Mouse (Mus musculus) intestine, embryonic 16.5 days (tissue): ENCODE measurements at regions not wholly inside any gene's neighbourhood (a gene's known extent, or its start where the extent isn't known, plus 50 kb on each side); places are given as distances from the start of the nearest gene placed in this dataset.

Experiments
- ATAC-seq: fragments of 200-750 bp; cut with Nextera tagmentation; 2 replicates; pipeline ENCODE4 v1.8.0; 2017; ENCODE audit warnings: moderate TSS enrichment, moderate library complexity
- H3K27ac ChIP-seq: fragments of 300-500 bp; sonication (generic); 2 replicates; pipeline ENCODE4 v1.5.1; 2014; ENCODE audit warnings: mild to moderate bottlenecking, low read length
- H3K27me3 ChIP-seq: fragments of 300-500 bp; sonication (generic); replicated peaks from 2 replicates; pipeline ENCODE4 v1.6.1; 2014; ENCODE audit warnings: low read length, control low read depth, mixed read lengths; ENCODE audit not compliant: control insufficient read depth, insufficient read depth
- H3K36me3 ChIP-seq: fragments of 300-500 bp; sonication (generic); 2 replicates; pipeline ENCODE4 v1.6.1; 2014; ENCODE audit warnings: low read length, control low read depth; ENCODE audit not compliant: control insufficient read depth, insufficient read depth
- H3K4me1 ChIP-seq: fragments of 300-500 bp; sonication (generic); 2 replicates; pipeline ENCODE4 v1.6.1; 2014; ENCODE audit warnings: low read length, control low read depth, mixed read lengths; ENCODE audit not compliant: control insufficient read depth, insufficient read depth
- H3K4me2 ChIP-seq: fragments of 300-500 bp; sonication (generic); 2 replicates; pipeline ENCODE4 v1.6.1; 2014; ENCODE audit warnings: low read depth, low read length, control low read depth
- H3K4me3 ChIP-seq: fragments of 300-500 bp; sonication (generic); 2 replicates; pipeline ENCODE4 v1.5.1; 2014; ENCODE audit warnings: mild to moderate bottlenecking, low read length
- H3K9ac ChIP-seq: fragments of 300-500 bp; sonication (generic); 2 replicates; pipeline ENCODE4 v1.6.1; 2014; ENCODE audit warnings: low read depth, low read length
- H3K9me3 ChIP-seq: fragments of 300-500 bp; sonication (generic); 2 replicates; pipeline ENCODE4 v1.6.1; 2016; ENCODE audit warnings: low read length, control low read depth; ENCODE audit not compliant: control insufficient read depth
- WGBS: fragments of 180-500 bp; shearing (Covaris S2); extraction: QIAGEN DNeasy Blood & Tissue Kit; methylation state at CpG from one replicate; pipeline ENCODE4 v1.1.7; 2014; 5-methylcytosine and 5-hydroxymethylcytosine counted together

DNA sequence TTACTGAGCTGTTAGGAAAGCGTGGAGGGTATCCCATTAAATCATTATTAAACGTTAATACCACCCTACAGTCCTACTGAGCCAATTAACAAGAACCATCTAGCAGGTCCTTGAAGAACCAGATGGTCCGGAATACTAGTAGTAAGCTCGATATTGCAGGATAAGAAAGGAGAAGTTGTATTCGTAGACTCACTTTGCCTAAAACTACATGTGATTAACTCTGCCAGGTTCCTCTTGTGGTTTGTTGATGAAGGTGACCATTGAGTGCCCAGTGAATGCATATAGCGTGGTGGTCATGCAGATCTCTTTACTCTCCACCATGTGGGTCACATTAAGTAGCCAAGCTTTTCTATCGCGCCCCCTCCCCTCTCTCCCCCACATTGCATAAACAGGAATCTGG is 435.0 kb downstream of the Adgrl2 start:
- ATAC-seq: no peak
- H3K9ac ChIP-seq: no peak overlapping the region
- no peak overlapping the region for H3K27ac ChIP-seq
- no peaks in the 10 kb centered on the region for H3K9me3 ChIP-seq
- H3K4me2 ChIP-seq: no peak overlapping the region
- H3K27me3 ChIP-seq: no peaks in the 10 kb centered on the region
- no peaks in the 10 kb centered on the region for H3K36me3 ChIP-seq
- no peaks in the 10 kb centered on the region for H3K4me1 ChIP-seq
- no peak overlapping the region for H3K4me3 ChIP-seq
- 79% methylated on average over 8 of the region's 8 CpGs for WGBS

DNA sequence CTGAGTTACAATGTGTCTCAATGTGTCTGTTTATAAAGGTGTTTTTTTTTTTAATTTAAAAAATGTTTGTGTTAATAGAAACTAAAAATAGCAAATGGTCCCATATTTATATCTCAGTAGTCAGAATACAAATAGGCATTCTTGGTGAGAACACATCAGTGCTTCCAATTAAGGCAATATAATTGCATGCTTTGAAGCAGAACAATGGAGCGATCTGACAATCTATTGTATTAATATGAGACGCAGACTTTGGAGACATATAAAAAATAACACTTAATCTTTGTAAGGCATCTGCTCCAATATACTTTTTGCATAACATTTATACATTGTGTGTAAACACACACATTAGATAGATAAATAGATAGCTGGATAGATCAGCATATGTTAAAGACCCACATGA is 439.6 kb downstream of the Adgrl2 start:
- H3K9ac ChIP-seq: no peak overlapping the region
- H3K27me3 ChIP-seq: no peaks in the 10 kb centered on the region
- H3K4me1 ChIP-seq: no peaks in the 10 kb centered on the region
- H3K36me3 ChIP-seq: no peaks in the 10 kb centered on the region
- no peak overlapping the region for H3K4me3 ChIP-seq
- WGBS: 93% methylated on average over 2 of the region's 2 CpGs
- no peaks in the 10 kb centered on the region for H3K9me3 ChIP-seq
- no peak overlapping the region for H3K4me2 ChIP-seq
- ATAC-seq: no peak
- H3K27ac ChIP-seq: no peak overlapping the region

DNA sequence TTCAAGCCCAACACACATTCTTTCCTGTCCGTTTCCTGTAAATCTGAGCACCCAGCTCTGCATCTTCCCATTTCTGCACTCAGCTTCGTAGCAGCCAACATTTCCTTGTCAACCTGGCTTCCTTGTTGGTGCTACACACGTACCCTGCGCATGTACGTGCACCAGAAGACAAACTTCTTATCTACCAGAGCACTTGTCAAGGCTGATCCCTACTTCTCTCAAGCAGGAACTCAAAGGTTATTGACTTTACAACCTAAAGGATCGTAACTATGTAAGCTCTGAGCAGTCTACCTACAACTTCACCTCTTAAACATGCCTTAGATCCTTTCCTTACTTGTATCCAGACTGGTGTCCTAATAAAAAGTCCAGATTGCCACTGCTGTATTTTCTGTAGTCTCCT is 445.4 kb downstream of the Adgrl2 start:
- H3K27ac ChIP-seq: no peak overlapping the region
- no peaks in the 10 kb centered on the region for H3K27me3 ChIP-seq
- 75% methylated on average over 6 of the region's 6 CpGs for WGBS
- no peak overlapping the region for H3K4me2 ChIP-seq
- H3K9ac ChIP-seq: no peak overlapping the region
- H3K9me3 ChIP-seq: no peaks in the 10 kb centered on the region
- no peak overlapping the region for H3K4me3 ChIP-seq
- ATAC-seq: peak; percentile 71
- H3K4me1 ChIP-seq: no peaks in the 10 kb centered on the region
- no peaks in the 10 kb centered on the region for H3K36me3 ChIP-seq

DNA sequence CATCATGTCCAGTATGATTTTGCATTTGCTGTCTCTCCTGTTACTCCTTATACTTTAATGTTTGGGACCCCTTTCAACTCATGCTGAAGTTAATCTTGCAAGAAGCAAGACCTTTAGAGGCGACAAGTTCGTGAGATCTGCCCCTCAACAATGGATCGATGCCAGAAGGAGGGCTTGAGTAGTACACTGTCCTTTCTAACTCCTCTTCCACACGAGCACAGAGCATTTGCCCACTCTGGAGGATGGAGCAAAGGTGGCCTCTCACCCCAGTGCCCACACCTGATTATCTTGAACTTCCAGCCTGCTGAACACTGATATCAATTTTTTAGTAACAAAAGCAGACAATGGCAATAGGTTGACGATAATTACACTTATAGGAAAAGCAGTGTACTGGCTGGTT is 448.1 kb downstream of the Adgrl2 start:
- H3K27ac ChIP-seq: no peak overlapping the region
- no peaks in the 10 kb centered on the region for H3K27me3 ChIP-seq
- no peak overlapping the region for H3K9ac ChIP-seq
- 87% methylated on average over 5 of the region's 5 CpGs for WGBS
- no peaks in the 10 kb centered on the region for H3K9me3 ChIP-seq
- H3K4me2 ChIP-seq: no peak overlapping the region
- H3K4me1 ChIP-seq: no peaks in the 10 kb centered on the region
- H3K36me3 ChIP-seq: no peaks in the 10 kb centered on the region
- no peak for ATAC-seq
- H3K4me3 ChIP-seq: no peak overlapping the region

DNA sequence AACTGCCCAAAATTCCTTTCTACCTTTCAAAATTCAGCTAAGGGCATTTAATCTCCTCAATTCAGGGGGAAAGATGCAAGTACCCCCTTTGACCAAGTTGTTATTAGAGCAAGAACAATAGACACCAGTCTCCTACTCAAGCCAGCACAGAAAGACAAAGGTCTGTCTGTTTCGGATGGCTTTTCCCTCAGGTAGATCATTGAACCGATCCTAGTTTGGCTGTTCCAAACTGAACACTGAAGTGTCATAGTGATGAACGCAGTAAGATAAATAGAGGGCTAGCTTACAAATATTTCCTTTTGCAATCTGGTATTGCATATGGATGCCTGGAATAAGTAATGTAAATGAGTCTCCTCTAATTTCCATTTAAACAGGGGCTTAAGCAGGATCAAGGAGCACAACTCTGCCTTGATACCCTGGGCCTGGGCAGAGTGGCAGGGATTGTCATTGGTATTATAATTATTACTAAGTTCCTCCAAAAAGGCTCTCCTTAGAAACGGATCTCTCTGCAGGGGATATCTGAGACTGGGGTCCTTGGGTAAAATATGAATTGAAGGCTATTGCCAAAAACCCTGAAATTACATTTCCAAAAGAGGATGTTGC is 452.6 kb downstream of the Adgrl2 start:
- 63% methylated on average over 4 of the region's 4 CpGs for WGBS
- H3K4me1 ChIP-seq: no peaks in the 10 kb centered on the region
- no peak for ATAC-seq
- no peaks in the 10 kb centered on the region for H3K27me3 ChIP-seq
- no peak overlapping the region for H3K27ac ChIP-seq
- H3K9ac ChIP-seq: no peak overlapping the region
- H3K4me2 ChIP-seq: no peak overlapping the region
- no peaks in the 10 kb centered on the region for H3K36me3 ChIP-seq
- H3K9me3 ChIP-seq: no peaks in the 10 kb centered on the region
- no peak overlapping the region for H3K4me3 ChIP-seq

DNA sequence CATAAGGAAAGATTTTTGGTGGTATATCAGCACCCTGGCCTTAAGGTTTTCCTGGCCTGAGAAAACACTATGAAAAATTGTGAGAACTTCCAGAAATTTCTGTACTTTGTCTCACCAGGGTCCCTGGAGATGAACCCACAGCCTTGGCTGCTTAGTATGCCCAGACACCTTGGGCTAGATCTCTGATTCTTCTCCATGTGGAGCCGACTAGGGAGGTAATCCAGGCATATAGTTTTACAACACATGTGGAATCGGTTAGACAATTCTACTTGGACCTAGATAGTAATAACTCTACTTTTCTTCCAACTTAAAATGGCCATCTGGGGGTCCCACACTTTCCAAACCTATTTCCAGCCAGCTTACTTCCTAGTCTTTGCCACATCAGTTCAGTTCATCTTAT is 460.5 kb downstream of the Adgrl2 start:
- no peak for ATAC-seq
- no peaks in the 10 kb centered on the region for H3K9me3 ChIP-seq
- no peak overlapping the region for H3K9ac ChIP-seq
- no peaks in the 10 kb centered on the region for H3K4me1 ChIP-seq
- H3K4me2 ChIP-seq: no peak overlapping the region
- H3K4me3 ChIP-seq: no peak overlapping the region
- H3K27ac ChIP-seq: no peak overlapping the region
- WGBS: 72% methylated on average over 2 of the region's 2 CpGs
- no peaks in the 10 kb centered on the region for H3K36me3 ChIP-seq
- H3K27me3 ChIP-seq: no peaks in the 10 kb centered on the region

DNA sequence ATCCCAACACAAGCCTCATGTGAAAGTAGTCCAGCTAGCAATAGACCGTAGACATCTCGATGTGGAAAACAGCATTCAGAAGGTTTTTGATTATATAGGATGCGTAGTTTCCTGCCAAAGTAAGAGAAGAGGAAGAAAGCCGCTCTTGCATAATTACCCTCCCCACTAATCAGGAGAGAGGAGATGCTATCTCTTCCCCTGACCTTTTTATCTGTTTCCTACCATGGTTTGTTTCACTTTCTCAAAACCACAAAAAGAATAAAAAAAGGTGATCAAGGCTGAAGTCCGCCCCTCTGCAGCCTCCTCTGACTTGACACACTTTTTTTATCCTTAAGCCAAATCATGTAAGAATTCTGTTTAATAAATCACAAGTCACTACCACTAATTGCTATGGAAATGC is 480.0 kb downstream of the Adgrl2 start:
- H3K4me3 ChIP-seq: no peak overlapping the region
- ATAC-seq: no peak
- H3K4me2 ChIP-seq: no peak overlapping the region
- no peaks in the 10 kb centered on the region for H3K36me3 ChIP-seq
- no peaks in the 10 kb centered on the region for H3K27me3 ChIP-seq
- H3K27ac ChIP-seq: no peak overlapping the region
- WGBS: 77% methylated on average over 5 of the region's 5 CpGs
- no peak overlapping the region for H3K9ac ChIP-seq
- no peaks in the 10 kb centered on the region for H3K9me3 ChIP-seq
- no peaks in the 10 kb centered on the region for H3K4me1 ChIP-seq

DNA sequence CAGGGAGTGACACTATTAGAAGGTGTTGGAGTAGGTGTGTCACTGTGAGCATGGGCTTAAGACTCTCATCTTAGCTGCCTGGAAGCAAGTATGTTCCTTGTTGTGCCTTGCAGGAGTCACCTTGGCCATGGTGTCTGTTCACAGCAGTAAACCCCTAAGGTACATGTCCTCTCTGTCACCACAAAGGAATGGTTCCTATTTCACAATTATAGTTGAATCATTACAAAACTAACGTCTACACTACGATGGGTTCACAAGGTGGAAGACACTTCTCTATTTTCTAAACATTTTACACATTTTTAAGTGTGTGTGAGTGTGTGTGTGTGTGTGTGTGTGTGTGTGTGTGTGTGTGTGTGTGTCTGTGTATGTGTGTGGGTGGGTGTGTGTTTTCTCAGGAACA is 485.4 kb downstream of the Adgrl2 start:
- H3K27ac ChIP-seq: no peak overlapping the region
- H3K27me3 ChIP-seq: no peaks in the 10 kb centered on the region
- no peaks in the 10 kb centered on the region for H3K36me3 ChIP-seq
- H3K9me3 ChIP-seq: no peaks in the 10 kb centered on the region
- H3K9ac ChIP-seq: no peak overlapping the region
- no peak overlapping the region for H3K4me3 ChIP-seq
- WGBS: 86% methylated on average over 2 of the region's 2 CpGs
- no peaks in the 10 kb centered on the region for H3K4me1 ChIP-seq
- no peak for ATAC-seq
- no peak overlapping the region for H3K4me2 ChIP-seq

DNA sequence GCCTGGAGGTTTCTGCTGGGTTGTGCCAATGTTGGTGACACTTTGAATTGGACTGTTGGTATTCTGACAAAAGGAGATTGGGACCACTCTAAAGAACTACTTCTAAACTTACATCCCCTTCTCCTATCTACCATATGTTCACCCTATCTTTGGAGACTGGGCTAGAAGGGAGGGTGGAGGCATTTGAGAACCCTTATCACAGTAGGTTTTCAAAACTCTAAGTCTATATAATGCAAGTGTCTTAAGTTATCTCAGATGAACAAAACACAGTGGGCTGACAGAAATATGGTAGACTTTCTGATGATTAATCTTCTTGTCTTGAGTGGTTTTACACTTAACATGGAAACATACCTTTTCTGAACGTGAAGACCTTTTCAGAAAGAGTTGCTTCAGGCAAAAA is 486.9 kb downstream of the Adgrl2 start:
- no peak for ATAC-seq
- WGBS: 73% methylated on average over 1 of the region's 1 CpGs
- Histone ChIP-seq H3K9me3 (no peaks in the 10 kb centered on the region), H3K4me2 (no peak overlapping the region), H3K4me3 (no peak overlapping the region), H3K27ac (no peak overlapping the region), H3K27me3 (no peaks in the 10 kb centered on the region), H3K4me1 (no peaks in the 10 kb centered on the region), H3K36me3 (no peaks in the 10 kb centered on the region), H3K9ac (no peak overlapping the region)

DNA sequence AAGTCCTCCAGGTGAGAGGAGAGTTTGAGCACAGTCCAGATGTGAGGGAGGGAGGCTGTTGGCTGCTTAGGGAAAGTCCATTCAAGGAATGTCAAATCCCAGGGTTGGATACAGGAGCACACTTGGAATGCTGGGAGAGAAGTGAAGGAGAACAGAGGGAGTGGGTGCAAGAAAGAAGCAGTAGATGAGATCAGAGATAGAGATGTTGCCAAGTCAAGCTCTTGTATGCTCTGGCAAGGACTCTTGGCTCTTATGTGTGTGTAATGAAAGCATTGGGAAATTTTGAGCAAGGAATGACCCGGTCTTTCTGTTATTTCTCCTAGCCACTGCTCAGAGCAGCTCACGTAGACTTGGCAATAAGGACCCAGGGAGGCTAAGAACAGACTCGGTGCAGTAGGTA is 488.6 kb downstream of the Adgrl2 start:
- Histone ChIP-seq H3K4me1 (no peaks in the 10 kb centered on the region), H3K36me3 (no peaks in the 10 kb centered on the region), H3K4me2 (no peak overlapping the region), H3K4me3 (no peak overlapping the region), H3K27me3 (no peaks in the 10 kb centered on the region), H3K9me3 (no peaks in the 10 kb centered on the region), H3K9ac (no peak overlapping the region), H3K27ac (no peak overlapping the region)
- no peak for ATAC-seq
- 87% methylated on average over 3 of the region's 3 CpGs for WGBS
